Mouse (Mus musculus) lung, postnatal 0 days (tissue): ENCODE data around the gene Aph1b.
"Not testable (repeated sequence)": the region's sequence is repeated elsewhere in the genome, so short reads cannot be mapped to it uniquely, and the experiment has no call there.

Experiments
- CTCF ChIP-seq: IDR thresholded peaks from 2 replicates; pipeline ENCODE4 v1.5.1; 2016; ENCODE audit warnings: antibody characterized with exemption, mild to moderate bottlenecking
- EP300 ChIP-seq: IDR thresholded peaks from 2 replicates; pipeline ENCODE4 v1.6.1; 2016; ENCODE audit warnings: antibody characterized with exemption, mild to moderate bottlenecking, control low read depth

DNA sequence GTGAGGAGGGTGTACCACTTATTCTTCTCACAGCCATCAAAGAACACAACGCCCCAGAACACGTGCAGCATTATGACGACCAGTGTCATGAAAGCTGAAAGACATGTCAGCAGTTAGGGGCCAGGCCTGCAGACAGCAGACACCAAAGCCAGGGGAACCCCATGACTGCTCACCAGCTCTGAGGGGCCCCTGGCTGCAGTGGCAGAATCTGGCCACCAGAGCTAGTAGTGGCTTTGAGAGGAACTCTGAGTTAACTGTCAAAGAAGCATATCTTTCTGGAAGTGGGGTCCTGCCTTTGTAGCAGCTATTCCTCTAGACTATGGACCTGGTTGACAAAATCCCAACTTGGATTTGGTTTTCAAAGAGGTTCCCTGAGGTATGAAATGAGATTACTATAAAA lies 10.7 kb downstream of the Aph1b start:
- peak; percentile 51 for TF ChIP-seq CTCF
- not testable (repeated sequence) for TF ChIP-seq EP300
